Mouse (Mus musculus): Measurements from ENCODE around the gene 1700013F07Rik. TPM values are rescaled to one million over a fixed set of nuclear protein-coding genes. Genes with fewer than 3 reads are reported as not detected.

1700013F07Rik gene
- polyA plus RNA-seq, 1 experiment from 2014 or later: 1.1 TPM

DNA sequence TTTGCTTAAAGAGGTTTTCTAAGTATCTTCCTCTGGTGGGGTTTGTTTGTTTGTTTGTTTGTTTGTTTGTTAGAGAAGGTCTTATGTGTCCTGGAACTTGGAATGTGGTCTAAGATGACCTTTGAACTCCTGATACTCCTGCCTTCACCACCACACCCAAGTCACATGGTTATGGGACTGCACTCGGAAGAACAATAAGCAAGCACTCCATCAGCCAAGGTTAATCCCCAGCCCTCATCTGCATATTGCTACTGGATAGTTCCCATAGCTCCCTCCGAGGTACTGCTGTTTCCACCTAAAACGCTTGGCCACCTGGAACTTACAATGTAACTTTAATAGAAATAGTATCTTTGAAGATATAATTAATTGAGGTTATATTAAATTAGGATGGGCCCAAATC lies 20.5 kb upstream of the 1700013F07Rik start:
- peaks cover 21% of the 10 kb centered on the region for H3K4me1 ChIP-seq
- peaks cover 8% of the 10 kb centered on the region; the same call in 1 of the 2 replicates for H3K27me3 ChIP-seq
- H3K4me3 ChIP-seq: no peak overlapping the region
- ATAC-seq: no peak
- no peaks in the 10 kb centered on the region for H3K36me3 ChIP-seq (ENCODE audit: poor library complexity, severe bottlenecking)
- no peaks in the 10 kb centered on the region for H3K9me3 ChIP-seq (replicated peaks)
- WGBS: 57% methylated on average over 3 of the region's 3 CpGs
- H3K9ac ChIP-seq: no peak overlapping the region
- no peak overlapping the region for H3K4me2 ChIP-seq
- no peak overlapping the region for H3K27ac ChIP-seq

DNA sequence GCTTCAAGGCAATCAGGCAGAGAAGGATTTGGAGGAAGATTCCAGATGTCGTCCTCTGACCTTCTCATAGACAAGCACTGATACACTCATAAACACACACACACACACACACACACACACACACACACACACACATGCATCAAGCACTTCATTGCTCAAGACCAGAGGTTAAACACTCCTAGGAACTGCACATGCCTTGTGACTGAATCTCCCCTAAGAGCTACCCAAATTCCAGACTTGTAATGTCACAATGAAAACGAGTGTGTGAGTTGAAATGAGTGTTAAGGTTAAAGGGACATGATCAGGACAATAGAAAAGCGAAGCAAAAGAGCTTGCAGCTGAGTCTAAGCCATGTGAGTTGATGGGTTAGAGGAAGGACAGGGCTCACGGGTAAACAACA lies 15.7 kb upstream of the 1700013F07Rik start:
- 65% methylated on average over 4 of the region's 4 CpGs for WGBS
- H3K4me1 ChIP-seq: no peaks in the 10 kb centered on the region
- no peak for ATAC-seq
- H3K4me3 ChIP-seq: no peak overlapping the region
- H3K27ac ChIP-seq: no peak overlapping the region
- no peaks in the 10 kb centered on the region for H3K36me3 ChIP-seq (ENCODE audit: poor library complexity, severe bottlenecking)
- H3K4me2 ChIP-seq: no peak overlapping the region
- no peaks in the 10 kb centered on the region for H3K27me3 ChIP-seq
- no peaks in the 10 kb centered on the region for H3K9me3 ChIP-seq (replicated peaks)
- no peak overlapping the region for H3K9ac ChIP-seq

DNA sequence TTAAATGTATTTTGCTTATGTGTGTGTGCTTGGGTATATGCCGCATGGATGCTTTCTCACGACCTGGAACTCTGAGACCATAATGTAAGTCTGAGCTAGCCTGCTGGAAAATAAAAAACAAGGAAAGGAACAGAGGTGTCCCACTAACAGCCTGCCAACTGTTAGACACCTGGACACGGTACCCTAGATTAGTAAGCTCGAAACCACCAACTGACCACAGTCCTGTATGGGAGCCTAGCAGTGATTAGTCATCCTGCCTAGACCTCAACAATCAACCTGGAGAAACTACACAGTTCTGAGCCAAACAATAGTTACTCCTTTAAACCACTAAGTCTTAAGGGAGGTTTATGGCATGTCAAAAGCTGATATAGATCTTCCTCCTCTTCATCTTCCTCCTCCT lies 10.5 kb upstream of the 1700013F07Rik start:
- no peaks in the 10 kb centered on the region for H3K36me3 ChIP-seq (ENCODE audit: poor library complexity, severe bottlenecking)
- peaks cover 2% of the 10 kb centered on the region; the same call in 1 of the 2 replicates for H3K9me3 ChIP-seq (replicated peaks)
- WGBS: 87% methylated on average over 4 of the region's 4 CpGs
- no peaks in the 10 kb centered on the region for H3K27me3 ChIP-seq
- no peak overlapping the region for H3K9ac ChIP-seq
- H3K27ac ChIP-seq: no peak overlapping the region
- H3K4me3 ChIP-seq: no peak overlapping the region
- no peak for ATAC-seq
- no peaks in the 10 kb centered on the region for H3K4me1 ChIP-seq
- no peak overlapping the region for H3K4me2 ChIP-seq

DNA sequence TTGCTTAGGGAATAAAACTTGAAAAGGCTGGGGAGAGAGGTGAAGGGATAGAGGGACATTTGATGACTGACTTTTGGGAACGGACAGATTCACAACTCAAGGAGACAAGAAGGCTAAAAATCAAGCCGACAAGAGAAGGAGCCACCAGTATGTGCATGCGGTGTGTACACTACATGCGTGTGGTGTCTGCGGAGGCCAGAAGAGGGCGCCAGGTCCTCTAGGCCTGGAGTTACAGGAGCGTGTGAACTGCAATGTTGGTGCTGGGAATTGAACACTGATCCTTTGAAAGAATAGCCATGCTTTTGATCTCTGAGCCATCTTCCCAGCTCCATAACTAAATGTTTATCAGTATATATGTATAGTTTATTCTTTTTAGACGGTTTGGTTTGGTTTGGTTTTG lies 5.5 kb upstream of the 1700013F07Rik start:
- Histone ChIP-seq H3K4me1 (no peaks in the 10 kb centered on the region), H3K4me3 (no peak overlapping the region), H3K27ac (no peak overlapping the region), H3K4me2 (no peak overlapping the region), H3K36me3 (ENCODE audit: poor library complexity, severe bottlenecking) (no peaks in the 10 kb centered on the region), H3K9ac (no peak overlapping the region), H3K27me3 (no peaks in the 10 kb centered on the region; the same call in 1 of the 2 replicates), H3K9me3 (replicated peaks) (peaks cover 4% of the 10 kb centered on the region; the same call in 1 of the 2 replicates)
- 93% methylated on average over 8 of the region's 8 CpGs for WGBS
- ATAC-seq: no peak

DNA sequence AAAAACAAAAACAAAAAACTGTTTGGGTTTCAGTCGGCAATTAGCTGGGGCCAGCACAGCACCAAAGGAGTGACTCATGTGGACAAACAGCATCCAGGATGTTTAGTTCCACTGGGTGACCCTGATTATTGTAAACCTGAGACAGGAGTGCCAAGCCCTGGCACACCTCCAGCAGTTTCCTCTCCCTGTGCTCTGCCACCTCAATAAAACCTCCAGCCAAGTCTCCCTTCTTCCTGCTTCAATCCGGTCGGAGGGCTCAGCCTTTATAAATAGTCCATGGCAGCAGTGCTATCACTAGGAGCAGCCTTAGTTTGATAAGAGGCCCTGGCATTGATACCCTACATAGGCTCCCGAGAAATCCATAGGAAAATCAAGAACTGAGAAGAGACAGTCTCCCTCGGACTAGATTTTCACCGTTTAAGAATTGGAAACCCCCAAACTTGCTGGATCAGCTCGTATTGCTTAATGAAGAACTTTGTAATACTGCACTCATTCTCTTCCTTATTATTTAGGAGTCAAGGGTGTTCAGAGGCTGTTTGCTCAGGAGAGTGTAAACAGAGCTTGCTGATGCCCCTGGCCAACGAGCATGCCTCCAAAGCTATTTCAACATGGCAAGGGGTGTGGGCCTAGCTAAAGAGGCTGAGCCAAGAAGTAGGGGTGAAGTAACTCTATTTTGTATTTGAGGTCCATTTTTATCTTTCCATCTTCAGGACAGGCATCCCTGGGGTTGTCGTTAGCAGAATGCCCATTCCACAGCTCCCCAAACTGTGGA lies 650 bp upstream of the 1700013F07Rik start:
- WGBS: 80% methylated on average over 9 of the region's 9 CpGs

DNA sequence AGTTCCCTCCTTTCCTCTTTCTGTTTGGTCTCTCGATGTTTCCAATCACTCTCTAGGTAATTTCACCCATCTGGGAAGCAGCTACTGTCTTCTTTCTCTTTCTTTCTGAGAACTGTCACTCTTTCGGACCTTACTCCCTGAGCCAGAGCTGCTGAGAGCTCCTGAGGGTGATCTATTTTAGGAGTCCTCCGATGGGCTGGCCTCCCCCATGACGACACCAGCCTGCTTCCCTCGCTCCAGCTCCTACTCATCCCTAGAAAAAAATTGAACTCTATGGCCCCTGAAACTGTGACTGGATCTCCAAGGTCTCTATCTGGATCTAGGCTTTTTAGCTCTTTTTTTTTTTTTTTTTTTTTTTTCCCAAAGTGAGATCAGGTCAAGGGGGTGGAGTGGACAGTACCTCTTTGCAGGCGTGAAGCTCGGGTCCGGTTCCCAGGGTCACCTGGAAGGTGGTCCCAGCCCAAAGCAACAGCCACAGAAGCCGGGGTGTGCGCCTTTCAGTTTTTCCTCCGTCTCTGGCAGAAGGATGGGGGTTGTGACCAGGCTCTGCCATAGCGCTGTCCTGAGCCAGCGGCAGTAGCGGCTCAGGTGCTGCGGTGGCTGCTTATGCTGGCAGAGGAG lies 2.1 kb downstream of the 1700013F07Rik start:
- H3K9me3 ChIP-seq (replicated peaks): no peaks in the 10 kb centered on the region
- H3K36me3 ChIP-seq (ENCODE audit: poor library complexity, severe bottlenecking): no peaks in the 10 kb centered on the region
- peak overlapping the region; percentile 54 for H3K4me3 ChIP-seq
- peak overlapping the region; percentile 93 for H3K4me2 ChIP-seq
- 4% methylated on average over 15 of the region's 15 CpGs for WGBS
- H3K27me3 ChIP-seq: peaks cover 21% of the 10 kb centered on the region
- peak overlapping the region; percentile 70 for H3K9ac ChIP-seq
- peaks cover 19% of the 10 kb centered on the region for H3K4me1 ChIP-seq
- no peak for ATAC-seq
- peak overlapping the region; percentile 48; the same call in 1 of the 2 replicates for H3K27ac ChIP-seq

More for the DNA sequence above, 650 bp upstream of the 1700013F07Rik start:
- Histone ChIP-seq H3K4me1 (peaks cover 19% of the 10 kb centered on the region), H3K27ac (no peak overlapping the region), H3K4me2 (no peak overlapping the region), H3K27me3 (peaks cover 18% of the 10 kb centered on the region), H3K4me3 (no peak overlapping the region), H3K9me3 (replicated peaks) (peaks cover 3% of the 10 kb centered on the region; the same call in 1 of the 2 replicates), H3K36me3 (ENCODE audit: poor library complexity, severe bottlenecking) (no peaks in the 10 kb centered on the region), H3K9ac (no peak overlapping the region)
- no peak for ATAC-seq

DNA sequence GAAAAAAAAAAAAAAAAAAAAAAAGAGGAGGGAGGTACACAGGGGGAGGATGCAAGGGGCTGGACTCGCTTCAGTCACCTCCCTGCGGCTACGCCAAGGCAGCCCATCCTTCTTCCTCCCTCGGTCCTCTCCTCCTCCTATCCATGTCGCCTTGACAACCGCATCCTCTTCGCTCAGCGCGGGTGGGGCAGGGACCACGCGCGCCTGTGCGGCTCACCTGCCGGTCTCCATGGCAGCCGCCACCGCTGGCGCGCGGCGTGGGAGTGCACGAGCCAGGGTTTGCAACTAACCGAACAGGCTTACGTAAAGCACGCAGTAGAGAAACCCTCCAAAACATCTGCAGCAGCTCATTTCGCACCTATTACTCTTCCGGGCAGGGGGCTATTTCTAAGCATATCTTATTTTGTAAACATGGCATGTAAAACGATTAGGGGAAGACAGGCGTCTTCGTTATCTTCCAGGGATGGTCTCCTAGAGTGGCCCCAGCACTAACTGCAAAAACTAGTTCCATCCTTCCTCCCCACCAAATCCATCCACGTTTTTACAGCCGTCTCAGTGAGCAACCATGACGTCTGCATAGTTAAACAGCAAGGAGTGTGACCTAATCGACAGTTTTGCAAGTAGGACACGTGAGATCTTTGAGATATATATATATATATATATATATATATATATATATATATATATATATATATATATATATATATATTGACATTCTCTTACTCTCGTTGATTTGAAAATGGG lies 2.7 kb downstream of the 1700013F07Rik start, which contains the start of gene 5330417C22Rik:
5330417C22Rik (minus strand) TSS at position 20 of the 744 bp plus-strand sequence.
- H3K4me2 ChIP-seq: peak within 1 kb of the TSS; percentile 93
- 2% methylated on average over 32 of the region's 35 CpGs for WGBS
- H3K4me3 ChIP-seq: peak within 1 kb of the TSS; percentile 54

DNA sequence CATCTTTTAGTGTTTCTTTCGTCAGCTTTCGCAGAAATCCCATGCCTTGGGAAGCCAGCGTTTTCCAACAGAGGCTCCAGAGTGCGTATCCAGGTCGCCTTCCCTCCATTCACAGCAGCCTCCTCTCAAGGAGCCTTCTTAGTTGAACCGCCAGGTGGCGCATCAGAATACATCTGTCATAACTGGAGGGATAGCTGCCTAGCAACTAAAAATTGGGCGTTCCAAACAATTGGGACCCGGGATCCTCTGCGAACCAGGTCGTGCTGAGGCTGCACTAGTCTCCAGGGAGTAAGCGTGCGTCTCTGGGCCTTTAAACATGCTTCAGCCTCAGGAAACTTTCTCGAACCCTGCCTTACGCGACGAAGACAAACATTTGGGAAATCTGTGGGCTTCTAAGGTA lies 3.4 kb downstream of the 1700013F07Rik start:
- Histone ChIP-seq H3K4me3 (peak overlapping the region; percentile 29), H3K9me3 (replicated peaks) (no peaks in the 10 kb centered on the region), H3K9ac (peak overlapping the region; percentile 37; the same call in 1 of the 2 replicates), H3K4me2 (peak overlapping the region; percentile 58), H3K27ac (no peak overlapping the region; the same call in 1 of the 2 replicates), H3K27me3 (peaks cover 21% of the 10 kb centered on the region), H3K36me3 (ENCODE audit: poor library complexity, severe bottlenecking) (no peaks in the 10 kb centered on the region), H3K4me1 (peaks cover 19% of the 10 kb centered on the region)
- peak; percentile 74 for ATAC-seq
- 4% methylated on average over 17 of the region's 17 CpGs for WGBS

More for the DNA sequence above, 2.7 kb downstream of the 1700013F07Rik start, which contains the start of gene 5330417C22Rik:
- H3K4me1 ChIP-seq: peaks cover 19% of the 10 kb centered on the region
- peak; percentile 95 for ATAC-seq
- no peaks in the 10 kb centered on the region for H3K36me3 ChIP-seq (ENCODE audit: poor library complexity, severe bottlenecking)
- H3K9me3 ChIP-seq (replicated peaks): no peaks in the 10 kb centered on the region
- peaks cover 21% of the 10 kb centered on the region for H3K27me3 ChIP-seq
- H3K27ac ChIP-seq: peak within 1 kb of the TSS; percentile 48
- peak within 1 kb of the TSS; percentile 70 for H3K9ac ChIP-seq

DNA sequence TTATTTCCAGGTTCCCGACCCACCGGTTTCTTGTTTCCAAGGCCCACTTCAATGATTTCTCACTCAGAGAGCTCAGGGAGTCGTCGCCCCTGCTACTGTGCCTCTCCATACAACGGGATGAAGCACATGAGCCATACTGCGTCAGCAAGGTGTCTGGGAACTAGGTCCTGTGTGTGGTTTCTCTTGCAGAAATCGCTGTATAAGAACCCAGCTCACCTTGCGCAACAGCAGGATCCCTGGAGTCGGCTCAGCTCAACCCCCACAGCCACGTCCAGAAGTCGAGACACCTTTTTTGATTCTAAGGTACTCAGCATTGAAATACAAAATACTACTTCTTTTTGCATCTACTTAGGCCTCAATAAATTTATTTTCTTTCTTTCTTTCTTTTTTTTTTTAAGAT lies 8.3 kb downstream of the 1700013F07Rik start:
- no peak overlapping the region for H3K27ac ChIP-seq
- H3K4me3 ChIP-seq: no peak overlapping the region
- no peaks in the 10 kb centered on the region for H3K36me3 ChIP-seq (ENCODE audit: poor library complexity, severe bottlenecking)
- H3K9me3 ChIP-seq (replicated peaks): no peaks in the 10 kb centered on the region
- H3K4me1 ChIP-seq: 0 out of 2 replicates have a peak, but pooled peaks cover 4% of the 10 kb centered on the region
- no peak overlapping the region for H3K4me2 ChIP-seq
- no peak overlapping the region for H3K9ac ChIP-seq
- 0 out of 2 replicates have a peak, but pooled peaks cover 3% of the 10 kb centered on the region for H3K27me3 ChIP-seq
- no peak for ATAC-seq
- WGBS: 87% methylated on average over 11 of the region's 11 CpGs

DNA sequence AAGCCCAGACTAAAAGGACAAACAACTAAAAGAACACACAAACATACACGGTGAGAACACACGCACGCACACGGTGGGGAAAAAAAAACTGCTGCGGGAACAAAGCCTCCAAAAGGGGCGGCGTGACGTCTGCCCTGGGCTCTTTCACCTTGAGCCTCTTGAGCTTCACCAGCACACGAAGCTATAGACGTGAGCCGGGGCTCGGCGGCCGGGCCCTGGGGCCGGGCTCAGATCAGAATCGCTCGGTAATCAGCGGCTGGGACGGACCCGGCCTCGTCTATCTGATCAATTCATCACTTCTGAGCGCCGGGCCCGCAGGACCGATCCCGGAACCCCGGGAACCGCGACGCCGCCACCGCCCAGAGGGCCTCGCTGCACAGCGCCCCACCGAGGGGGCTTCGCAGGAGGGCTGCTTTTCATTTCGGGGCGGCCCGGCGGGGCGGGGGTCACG lies 20.2 kb downstream of the 1700013F07Rik start:
- peak overlapping the region; percentile 98 for H3K9ac ChIP-seq
- no peaks in the 10 kb centered on the region for H3K27me3 ChIP-seq
- peak overlapping the region; percentile 78 for H3K4me2 ChIP-seq
- peaks cover 6% of the 10 kb centered on the region for H3K4me1 ChIP-seq
- peak; percentile 80 for ATAC-seq
- H3K4me3 ChIP-seq: peak overlapping the region; percentile 77
- H3K9me3 ChIP-seq (replicated peaks): no peaks in the 10 kb centered on the region
- peaks cover 24% of the 10 kb centered on the region for H3K36me3 ChIP-seq (ENCODE audit: poor library complexity, severe bottlenecking)
- under 1% methylated on average over 32 of the region's 42 CpGs for WGBS
- peak overlapping the region; percentile 90 for H3K27ac ChIP-seq

DNA sequence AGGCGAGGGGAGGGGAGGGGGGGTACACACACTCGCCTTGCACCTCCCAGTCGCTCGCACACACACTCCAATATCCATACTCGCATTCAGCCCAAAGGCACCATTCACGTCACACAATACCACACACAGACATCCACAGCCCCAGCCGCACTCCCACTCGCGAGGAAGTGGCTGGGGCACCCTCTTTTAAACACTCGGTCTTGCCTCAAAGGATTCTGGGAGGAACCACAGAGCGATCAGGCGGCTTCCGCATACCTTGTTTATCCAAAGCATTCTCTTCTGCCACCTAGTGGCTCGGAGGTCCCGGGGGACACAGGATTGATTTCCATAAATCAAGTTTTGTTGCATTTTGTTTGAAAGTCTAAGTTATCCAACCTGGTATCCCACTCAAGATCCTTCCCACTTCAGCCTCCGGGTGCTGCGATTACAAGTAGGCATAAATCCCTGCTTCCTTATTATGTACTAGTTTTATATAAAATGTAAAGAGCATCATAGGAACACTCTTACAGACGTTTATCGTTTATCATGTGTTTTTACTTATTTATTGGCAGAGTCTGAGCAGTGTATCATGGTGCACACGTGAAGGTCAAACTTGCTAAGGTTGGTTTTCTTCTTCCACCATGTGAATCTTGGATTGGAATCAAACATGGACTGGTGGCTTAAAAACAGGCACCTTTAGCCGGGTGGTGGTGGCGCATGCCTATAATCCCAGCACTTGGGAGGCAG lies 20.8 kb downstream of the 1700013F07Rik start:
- peak; percentile 98 for ATAC-seq

More for the DNA sequence above, 20.8 kb downstream of the 1700013F07Rik start:
- Histone ChIP-seq H3K4me1 (peaks cover 6% of the 10 kb centered on the region), H3K27me3 (no peaks in the 10 kb centered on the region), H3K36me3 (ENCODE audit: poor library complexity, severe bottlenecking) (peaks cover 28% of the 10 kb centered on the region), H3K9me3 (replicated peaks) (no peaks in the 10 kb centered on the region), H3K4me2 (peak overlapping the region; percentile 78), H3K4me3 (peak overlapping the region; percentile 77), H3K9ac (peak overlapping the region; percentile 98), H3K27ac (peak overlapping the region; percentile 90)
- WGBS: 17% methylated on average over 22 of the region's 22 CpGs

All from forebrain, embryonic 13.5 days (tissue).